Mouse (Mus musculus) T-helper 2 cell (primary cell): Measurements from ENCODE around the gene 3830417A13Rik.

Source experiments
- in situ Hi-C: fragments of 300-600 bp; cut with MboI, MseI; formaldehyde crosslinking; loops from one replicate; pipeline ENCODE4 v1.15.1; 2025; ENCODE audit warnings: high pct_unique_total_duplicates

The 3830417A13Rik gene

GRCm38 (mm10) chrX:64173248-64173647 is at the start of gene 3830417A13Rik:
Gene 3830417A13Rik (plus strand): TSS chrX:64173548.
- in situ Hi-C loops, result no loop called here

- in situ Hi-C loops, result no loop called here
Measured at GRCm38 (mm10) chrX:64152098-64152497, 21.2 kb upstream of the 3830417A13Rik start, which contains the start of gene Gm6760. Gene Gm6760 (minus strand): TSS chrX:64152198.

- in situ Hi-C loops, result no loop called here
Measured at GRCm38 (mm10) chrX:64181246-64181645, 7.9 kb downstream of the 3830417A13Rik start.
